Mouse (Mus musculus) CH12F3 (cell line): ENCODE measurements at regions not wholly inside any gene's neighbourhood (a gene's known extent, or its start where the extent isn't known, plus 50 kb on each side); places are given as distances from the start of the nearest gene placed in this dataset.
"Not testable (repeated sequence)": the region's sequence is repeated elsewhere in the genome, so short reads cannot be mapped to it uniquely, and the experiment has no call there.

Source experiments
- in situ Hi-C: fragments of 300-500 bp; cut with MboI; formaldehyde crosslinking; loops from 2 replicates; pipeline ENCODE4 v1.14.3; 2020; ENCODE audit warnings: low sequenced_read_pairs

GRCm38 (mm10) chr14:48755096-48755495 is 81.5 kb upstream of the Otx2 start:
- in situ Hi-C loops: not testable (repeated sequence)

GRCm38 (mm10) chr14:48754080-48754720 is 80.6 kb upstream of the Otx2 start:
- in situ Hi-C loops: no loop called here

- in situ Hi-C loops: no loop called here
Measured at GRCm38 (mm10) chr14:48753517-48754079, 80.0 kb upstream of the Otx2 start.

- in situ Hi-C loops: no loop called here
Measured at GRCm38 (mm10) chr14:48753084-48753483, 79.5 kb upstream of the Otx2 start.

GRCm38 (mm10) chr14:48752579-48752905 is 78.9 kb upstream of the Otx2 start:
- in situ Hi-C loops: no loop called here

GRCm38 (mm10) chr14:48751751-48752578 is 78.3 kb upstream of the Otx2 start:
- in situ Hi-C loops: no loop called here

- in situ Hi-C loops: no loop called here
Measured at GRCm38 (mm10) chr14:48750994-48751393, 77.4 kb upstream of the Otx2 start.

GRCm38 (mm10) chr14:48748976-48749375 is 75.4 kb upstream of the Otx2 start:
- in situ Hi-C loops: no loop called here

GRCm38 (mm10) chr14:48747936-48748335 is 74.3 kb upstream of the Otx2 start:
- in situ Hi-C loops: no loop called here

- in situ Hi-C loops: no loop called here
Measured at GRCm38 (mm10) chr14:48740942-48741602, 67.5 kb upstream of the Otx2 start.

- in situ Hi-C loops: no loop called here
Measured at GRCm38 (mm10) chr14:48739121-48739520, 65.5 kb upstream of the Otx2 start.

- in situ Hi-C loops: no loop called here
Measured at GRCm38 (mm10) chr14:48738641-48739040, 65.0 kb upstream of the Otx2 start.

- in situ Hi-C loops: no loop called here
Measured at GRCm38 (mm10) chr14:48738213-48738612, 64.6 kb upstream of the Otx2 start.

- in situ Hi-C loops: no loop called here
Measured at GRCm38 (mm10) chr14:48736969-48737860, 63.6 kb upstream of the Otx2 start.

GRCm38 (mm10) chr14:48736211-48736610 is 62.6 kb upstream of the Otx2 start:
- in situ Hi-C loops: no loop called here

GRCm38 (mm10) chr14:48729996-48730395 is 56.4 kb upstream of the Otx2 start:
- in situ Hi-C loops: no loop called here
